Mouse (Mus musculus): Measurements from ENCODE around the gene Fgb.
A peak's percentile ranks its signal among the peaks of the same experiment; 100 is the strongest.

Gene Fgb

GRCm38 (mm10) chr3:83049680-83050079 lies at the start of gene Fgb:
TSS of gene Fgb (minus strand) at chr3:83049863.
- DNase-seq (ENCODE audit: low read depth, low spot score): no peak

- no peak for DNase-seq (ENCODE audit: low read depth, low spot score)
Measured at GRCm38 (mm10) chr3:83099139-83099538, 49.5 kb upstream of the Fgb start.

- DNase-seq (ENCODE audit: low read depth, low spot score): peak; percentile 60
Measured at GRCm38 (mm10) chr3:83098546-83099034, 48.9 kb upstream of the Fgb start.

- no peak for DNase-seq (ENCODE audit: low read depth, low spot score)
Measured at GRCm38 (mm10) chr3:83097586-83097985, 47.9 kb upstream of the Fgb start.

- DNase-seq (ENCODE audit: low read depth, low spot score): no peak
Measured at GRCm38 (mm10) chr3:83080567-83081055, 30.9 kb upstream of the Fgb start.

GRCm38 (mm10) chr3:83076563-83076962 lies 26.9 kb upstream of the Fgb start:
- no peak for DNase-seq (ENCODE audit: low read depth, low spot score)

- no peak for DNase-seq (ENCODE audit: low read depth, low spot score)
Measured at GRCm38 (mm10) chr3:83070231-83070630, 20.6 kb upstream of the Fgb start.

GRCm38 (mm10) chr3:83068869-83069268 lies 19.2 kb upstream of the Fgb start:
- DNase-seq (ENCODE audit: low read depth, low spot score): no peak

- DNase-seq (ENCODE audit: low read depth, low spot score): no peak
Measured at GRCm38 (mm10) chr3:83067920-83068319, 18.3 kb upstream of the Fgb start.

- no peak for DNase-seq (ENCODE audit: low read depth, low spot score)
Measured at GRCm38 (mm10) chr3:83057046-83057445, 7.4 kb upstream of the Fgb start.

- peak; percentile 94 for DNase-seq (ENCODE audit: low read depth, low spot score)
Measured at GRCm38 (mm10) chr3:83055281-83056038, 5.8 kb upstream of the Fgb start, which contains the start of gene Plrg1. TSS of gene Plrg1 (plus strand) at chr3:83055522.

- DNase-seq (ENCODE audit: low read depth, low spot score): no peak
Measured at GRCm38 (mm10) chr3:83054759-83055158, 5.1 kb upstream of the Fgb start.

GRCm38 (mm10) chr3:83053758-83054157 lies 4.1 kb upstream of the Fgb start:
- DNase-seq (ENCODE audit: low read depth, low spot score): peak; percentile 18

GRCm38 (mm10) chr3:83053126-83053525 lies 3.5 kb upstream of the Fgb start:
- no peak for DNase-seq (ENCODE audit: low read depth, low spot score)

- no peak for DNase-seq (ENCODE audit: low read depth, low spot score)
Measured at GRCm38 (mm10) chr3:83052102-83052501, 2.4 kb upstream of the Fgb start.

GRCm38 (mm10) chr3:83050661-83051060 lies 998 bp upstream of the Fgb start:
- no peak for DNase-seq (ENCODE audit: low read depth, low spot score)

- no peak for DNase-seq (ENCODE audit: low read depth, low spot score)
Measured at GRCm38 (mm10) chr3:83046649-83047048, 3.0 kb downstream of the Fgb start.

GRCm38 (mm10) chr3:83042451-83042850 lies 7.2 kb downstream of the Fgb start:
- DNase-seq (ENCODE audit: low read depth, low spot score): no peak

- DNase-seq (ENCODE audit: low read depth, low spot score): no peak
Measured at GRCm38 (mm10) chr3:83039666-83040065, 10.0 kb downstream of the Fgb start.

GRCm38 (mm10) chr3:83038865-83039264 lies 10.8 kb downstream of the Fgb start:
- DNase-seq (ENCODE audit: low read depth, low spot score): no peak

- no peak for DNase-seq (ENCODE audit: low read depth, low spot score)
Measured at GRCm38 (mm10) chr3:83033801-83034200, 15.9 kb downstream of the Fgb start.

- no peak for DNase-seq (ENCODE audit: low read depth, low spot score)
Measured at GRCm38 (mm10) chr3:83032746-83033308, 16.8 kb downstream of the Fgb start.

- no peak for DNase-seq (ENCODE audit: low read depth, low spot score)
Measured at GRCm38 (mm10) chr3:83030331-83030730, 19.3 kb downstream of the Fgb start.

Measured in brain, embryonic 18.5 days (tissue).